Mouse (Mus musculus): ENCODE results near the gene Rrp9.

GRCm38 (mm10) chr9:106462430-106462800 is 13.3 kb upstream of the Rrp9 start:
- no peak for TF ChIP-seq CTCF (IDR thresholded peaks at IDR 0.05; ENCODE audit: extremely low read depth, insufficient read length, insufficient replicate concordance, low read depth, low read length)
- TF ChIP-seq POLR2A (IDR thresholded peaks at IDR 0.05; ENCODE audit: low read depth, low read length) = no peak

All from small intestine, adult 2 months (tissue).